Mouse (Mus musculus): Measurements from ENCODE around the gene Ppp2r5a. TPM values are rescaled to one million over a fixed set of nuclear protein-coding genes. Genes with fewer than 3 reads are reported as not detected.

The Ppp2r5a gene
- total and polyA plus RNA-seq, 3 experiments = 40.3 to 96.7 (median 62.0) TPM

DNA sequence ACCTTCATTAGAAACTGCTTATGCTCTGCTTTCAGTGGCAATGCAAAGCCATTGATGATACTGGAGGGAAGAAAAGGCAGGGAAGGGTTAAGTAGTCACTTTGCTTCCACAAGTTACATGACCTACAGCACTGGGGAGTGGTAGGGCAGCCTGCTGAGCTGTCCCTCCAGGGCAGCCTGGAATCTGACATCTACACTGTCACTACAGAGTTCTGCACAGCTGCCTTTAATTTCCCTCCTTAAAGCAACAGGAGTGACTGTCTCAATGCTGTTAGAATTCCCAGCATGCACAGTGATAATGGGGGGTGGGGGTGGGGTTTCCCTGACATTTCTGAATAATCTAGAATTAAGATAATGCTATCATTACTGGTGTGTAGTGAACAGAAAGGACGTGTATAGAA is 46.1 kb downstream of the Ppp2r5a start:
- H3K36me3 ChIP-seq (replicated peaks in 1 of 2; ENCODE audit: control insufficient read depth in 1 of 2, insufficient read depth in 1 of 2, low read length in 1 of 2) = peaks cover 62 to 81% of the 10 kb centered on the region in 2 experiments
- H3K79me2 ChIP-seq (replicated peaks; ENCODE audit: control insufficient read depth, extremely low read depth, insufficient read depth, poor library complexity, severe bottlenecking) = no peaks in the 10 kb centered on the region
- H3K4me3 ChIP-seq (replicated peaks in 1 of 3; ENCODE audit: low read depth in 2 of 3, low read length in 2 of 3, poor library complexity in 1 of 3) = no peak overlapping the region
- in situ Hi-C loops (cut with MboI; ENCODE audit: low pct_ligation_motif_present, low pct_unique_long_range_greater_than_20kb, low sequenced_read_pairs) (no loop called here), dilution Hi-C loops (cut with MboI; ENCODE audit: extremely low pct_ligation_motif_present, extremely low pct_unique_long_range_greater_than_20kb, low sequenced_read_pairs) (no loop called here)
- no peak overlapping the region for H3K9ac ChIP-seq (ENCODE audit: insufficient read depth, low read depth)
- TF ChIP-seq NELFE (IDR thresholded peaks at IDR 0.05; ENCODE audit: low read depth, low read length) = no peak
- TF ChIP-seq CHD1 (IDR thresholded peaks at IDR 0.05; ENCODE audit: low read depth, low read length) = no peak
- TF ChIP-seq RCOR1 (conservative IDR thresholded peaks at IDR 0.05; ENCODE audit: low read depth, low read length) = no peak
- no peak for TF ChIP-seq BHLHE40 (IDR thresholded peaks at IDR 0.05; ENCODE audit: low read depth, low read length)
- TF ChIP-seq PAX5 (IDR thresholded peaks at IDR 0.05; ENCODE audit: low read length) = no peak
- TF ChIP-seq USF2 (conservative IDR thresholded peaks at IDR 0.05; ENCODE audit: low read depth, low read length) = no peak
- H3K27ac ChIP-seq (ENCODE audit: insufficient read depth, low read depth) = no peak overlapping the region
- H3K4me2 ChIP-seq (ENCODE audit: insufficient read depth, low read depth, poor library complexity, severe bottlenecking) = no peak overlapping the region
- H3K4me1 ChIP-seq (ENCODE audit: control insufficient read depth in 1 of 2, insufficient read depth in 2 of 2) = no peaks in the 10 kb centered on the region
- H3K27me3 ChIP-seq (replicated peaks) = no peaks in the 10 kb centered on the region
- H3K9me3 ChIP-seq (replicated peaks; ENCODE audit: low read length) = no peaks in the 10 kb centered on the region
- DNase-seq (ENCODE audit: extremely low read depth) = no peak

DNA sequence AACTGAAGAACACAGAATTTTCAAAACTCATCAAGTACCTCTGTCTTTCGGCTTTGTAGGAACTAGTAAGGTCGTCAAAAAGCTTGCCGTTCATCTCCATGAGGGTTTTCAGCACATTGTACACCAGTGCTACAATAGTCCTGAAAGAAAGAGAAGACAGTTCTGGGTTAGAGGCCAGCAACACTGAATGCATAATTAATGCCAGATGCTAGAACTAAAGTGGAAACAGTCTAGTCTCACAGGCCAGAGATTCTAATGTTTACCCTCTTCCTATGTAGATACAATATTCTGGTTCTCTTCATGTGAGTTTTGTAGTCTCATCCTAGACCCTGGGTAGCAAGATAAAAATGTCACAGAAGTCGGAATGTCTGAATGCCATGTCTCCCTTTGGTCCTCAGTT is 49.2 kb downstream of the Ppp2r5a start:
- Histone ChIP-seq H3K27ac (ENCODE audit: insufficient read depth, low read depth) (no peak overlapping the region), H3K4me3 (replicated peaks in 1 of 3; ENCODE audit: low read depth in 2 of 3, low read length in 2 of 3, poor library complexity in 1 of 3) (no peak overlapping the region), H3K9ac (ENCODE audit: insufficient read depth, low read depth) (no peak overlapping the region), H3K4me2 (ENCODE audit: insufficient read depth, low read depth, poor library complexity, severe bottlenecking) (no peak overlapping the region), H3K36me3 (replicated peaks in 1 of 2; ENCODE audit: control insufficient read depth in 1 of 2, insufficient read depth in 1 of 2, low read length in 1 of 2) (peaks cover 69 to 85% of the 10 kb centered on the region in 2 experiments), H3K9me3 (replicated peaks; ENCODE audit: low read length) (no peaks in the 10 kb centered on the region), H3K27me3 (replicated peaks) (no peaks in the 10 kb centered on the region), H3K4me1 (ENCODE audit: control insufficient read depth in 1 of 2, insufficient read depth in 2 of 2) (peaks cover 2 to 17% of the 10 kb centered on the region in 2 experiments; a peak in 3 of 4 replicates), H3K79me2 (replicated peaks; ENCODE audit: control insufficient read depth, extremely low read depth, insufficient read depth, poor library complexity, severe bottlenecking) (no peaks in the 10 kb centered on the region)
- DNase-seq (ENCODE audit: extremely low read depth) = no peak
- in situ Hi-C loops (cut with MboI; ENCODE audit: low pct_ligation_motif_present, low pct_unique_long_range_greater_than_20kb, low sequenced_read_pairs) (no loop called here), dilution Hi-C loops (cut with MboI; ENCODE audit: extremely low pct_ligation_motif_present, extremely low pct_unique_long_range_greater_than_20kb, low sequenced_read_pairs) (no loop called here)
- TF ChIP-seq KAT2A (IDR thresholded peaks at IDR 0.05; ENCODE audit: insufficient replicate concordance, low read length) (no peak), BHLHE40 (IDR thresholded peaks at IDR 0.05; ENCODE audit: low read depth, low read length) (no peak), POLR2AphosphoS2 (IDR thresholded peaks at IDR 0.05; ENCODE audit: low read depth, low read length) (no peak)

DNA sequence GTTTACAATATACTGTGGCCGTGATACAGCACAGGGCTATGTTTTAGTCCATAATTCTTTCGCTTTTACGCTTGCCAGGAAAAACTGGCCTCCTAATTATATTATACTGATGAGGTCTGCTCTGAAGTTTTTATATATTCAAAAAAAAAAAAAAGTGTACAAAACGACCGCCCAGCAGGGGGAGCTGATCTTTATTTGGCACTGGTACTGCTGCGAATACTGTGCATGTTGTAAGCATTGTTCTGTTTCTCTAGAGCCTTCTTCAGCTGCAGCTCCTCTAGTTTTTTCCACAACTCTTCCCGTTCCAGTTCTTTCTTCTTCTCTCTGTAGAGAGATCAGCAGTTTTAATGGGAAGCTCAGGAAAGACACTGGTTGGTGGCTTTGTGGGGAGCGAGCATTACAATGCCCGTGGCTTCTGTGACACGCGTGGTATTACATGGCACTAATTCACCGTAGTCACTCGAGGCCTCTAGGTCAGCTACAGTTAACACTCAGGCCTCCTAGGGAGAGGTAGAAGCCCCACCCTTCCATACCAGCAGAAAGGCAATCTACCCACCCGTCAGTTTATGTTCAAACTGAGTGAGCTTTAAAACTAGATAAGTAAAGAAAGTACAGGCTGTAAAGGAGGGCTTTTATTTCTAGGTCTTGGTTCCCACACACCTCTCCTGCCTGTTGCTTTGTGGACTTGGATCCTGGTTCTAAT is 50.1 kb downstream of the Ppp2r5a start:
- Histone ChIP-seq H3K27ac (ENCODE audit: insufficient read depth, low read depth) (no peak overlapping the region), H3K4me2 (ENCODE audit: insufficient read depth, low read depth, poor library complexity, severe bottlenecking) (no peak overlapping the region), H3K9me3 (replicated peaks; ENCODE audit: low read length) (no peaks in the 10 kb centered on the region), H3K4me1 (ENCODE audit: control insufficient read depth in 1 of 2, insufficient read depth in 2 of 2) (peaks cover 2 to 17% of the 10 kb centered on the region in 2 experiments; a peak in 3 of 4 replicates), H3K79me2 (replicated peaks; ENCODE audit: control insufficient read depth, extremely low read depth, insufficient read depth, poor library complexity, severe bottlenecking) (no peaks in the 10 kb centered on the region), H3K36me3 (replicated peaks in 1 of 2; ENCODE audit: control insufficient read depth in 1 of 2, insufficient read depth in 1 of 2, low read length in 1 of 2) (peaks cover 67 to 84% of the 10 kb centered on the region in 2 experiments), H3K27me3 (replicated peaks) (no peaks in the 10 kb centered on the region), H3K9ac (ENCODE audit: insufficient read depth, low read depth) (no peak overlapping the region), H3K4me3 (replicated peaks in 1 of 3; ENCODE audit: low read depth in 2 of 3, low read length in 2 of 3, poor library complexity in 1 of 3) (no peak overlapping the region)
- DNase-seq (ENCODE audit: extremely low read depth) = peak; percentile 36
- in situ Hi-C loops (cut with MboI; ENCODE audit: low pct_ligation_motif_present, low pct_unique_long_range_greater_than_20kb, low sequenced_read_pairs) = no loop called here
- TF ChIP-seq POLR2AphosphoS2 (IDR thresholded peaks at IDR 0.05; ENCODE audit: low read depth, low read length) (no peak), ZNF384 (IDR thresholded peaks at IDR 0.05; ENCODE audit: low read depth, low read length) (peak; percentile 94), TCF12 (IDR thresholded peaks at IDR 0.05; ENCODE audit: low read depth, low read length) (no peak), RAD21 (IDR thresholded peaks at IDR 0.05; ENCODE audit: low read depth, low read length) (peak; percentile 27), IRF4 (IDR thresholded peaks at IDR 0.05; ENCODE audit: low read depth, low read length) (no peak), SMC3 (IDR thresholded peaks at IDR 0.05; ENCODE audit: low read depth, low read length) (peak; percentile 43), CTCF (conservative IDR thresholded peaks at IDR 0.05 in 1 of 2, IDR thresholded peaks at IDR 0.05 in 1 of 2; ENCODE audit: low read depth in 2 of 2, low read length in 2 of 2) (peak in 1 of 2 experiments; percentile 60; a peak in 2 of 4 replicates), BHLHE40 (IDR thresholded peaks at IDR 0.05; ENCODE audit: low read depth, low read length) (no peak), EP300 (IDR thresholded peaks at IDR 0.05; ENCODE audit: low read length) (no peak), MXI1 (IDR thresholded peaks at IDR 0.05; ENCODE audit: low read depth, low read length) (no peak)
- dilution Hi-C loops (cut with MboI; ENCODE audit: extremely low pct_ligation_motif_present, extremely low pct_unique_long_range_greater_than_20kb, low sequenced_read_pairs) = no loop called here

Measured in CH12.LX (cell line).